Mouse (Mus musculus): ENCODE measurements around the gene Zbtb21. TPM values are rescaled to one million over a fixed set of nuclear protein-coding genes. Genes with fewer than 3 reads are reported as not detected.

The Zbtb21 gene
- polyA plus RNA-seq, 1 experiment: 11.1 TPM

DNA sequence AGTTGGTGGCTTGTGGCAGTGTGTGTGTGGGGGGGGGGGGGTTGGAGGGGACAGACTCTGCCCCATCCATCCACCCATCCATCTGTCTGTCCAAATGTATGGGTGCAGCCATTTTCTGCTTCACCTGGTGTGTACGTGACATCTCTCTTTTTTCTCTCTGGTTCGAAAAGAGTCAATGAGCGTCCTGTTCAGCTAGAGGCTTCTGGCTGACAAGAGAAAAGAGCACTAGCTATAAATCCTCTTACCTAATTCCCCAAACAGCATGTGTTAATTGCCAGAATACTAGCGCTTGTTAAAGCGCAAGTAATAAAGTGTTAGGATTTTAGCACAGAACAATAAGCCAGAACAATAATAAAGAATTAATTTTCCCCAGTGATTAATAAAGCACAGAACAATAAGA is 22.2 kb upstream of the Zbtb21 start:
- H3K4me1 ChIP-seq (ENCODE audit: control insufficient read depth, insufficient read depth, insufficient read length): no peaks in the 10 kb centered on the region
- DNase-seq (ENCODE audit: low read depth in 1 of 2, low spot score in 2 of 2): no peak
- H3K36me3 ChIP-seq (ENCODE audit: control insufficient read depth, insufficient read depth, low read length): no peaks in the 10 kb centered on the region
- TF ChIP-seq CTCF (IDR thresholded peaks at IDR 0.05; ENCODE audit: extremely low read depth, insufficient read depth, insufficient read length, insufficient replicate concordance) (no peak), POLR2A (IDR thresholded peaks at IDR 0.05; ENCODE audit: low read depth, low read length) (no peak)
- H3K4me3 ChIP-seq (ENCODE audit: extremely low read depth, insufficient read depth, insufficient read length): no peak overlapping the region
- H3K27ac ChIP-seq (ENCODE audit: insufficient read depth, low read length): no peak overlapping the region
- H3K27me3 ChIP-seq (ENCODE audit: control insufficient read depth, insufficient read depth, low read length): no peaks in the 10 kb centered on the region
- WGBS: 90% methylated on average over 5 of the region's 5 CpGs

- WGBS: 94% methylated on average over 1 of the region's 1 CpGs
Measured at GRCm38 (mm10) chr16:97981362-97981761, 18.9 kb upstream of the Zbtb21 start.

DNA sequence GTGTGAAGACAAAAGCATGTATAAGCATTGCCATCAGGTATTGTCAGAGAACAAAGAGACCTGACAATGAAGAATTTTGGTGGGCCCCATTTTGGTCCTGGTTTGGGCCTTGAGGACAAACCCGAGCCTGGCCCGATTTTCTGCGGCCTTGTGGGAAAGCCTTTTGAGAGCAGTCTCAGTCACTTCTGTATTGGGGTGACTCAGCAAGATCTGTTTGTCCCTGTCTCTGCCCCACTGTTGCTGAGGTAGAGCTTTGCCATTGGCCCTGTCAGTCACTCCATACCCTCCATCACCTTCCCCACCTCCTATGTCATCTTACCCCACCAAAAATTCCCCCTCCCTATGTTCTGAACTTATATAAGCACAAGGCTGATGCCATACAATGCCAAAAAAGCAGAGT is 15.3 kb upstream of the Zbtb21 start:
- DNase-seq (ENCODE audit: low read depth in 1 of 2, low spot score in 2 of 2): no peak
- no peaks in the 10 kb centered on the region for H3K4me1 ChIP-seq (ENCODE audit: control insufficient read depth, insufficient read depth, insufficient read length)
- H3K36me3 ChIP-seq (ENCODE audit: control insufficient read depth, insufficient read depth, low read length): no peaks in the 10 kb centered on the region
- H3K4me3 ChIP-seq (ENCODE audit: extremely low read depth, insufficient read depth, insufficient read length): no peak overlapping the region
- no peak for TF ChIP-seq CTCF (IDR thresholded peaks at IDR 0.05; ENCODE audit: extremely low read depth, insufficient read depth, insufficient read length, insufficient replicate concordance)
- no peak for TF ChIP-seq POLR2A (IDR thresholded peaks at IDR 0.05; ENCODE audit: low read depth, low read length)
- H3K27ac ChIP-seq (ENCODE audit: insufficient read depth, low read length): no peak overlapping the region
- H3K27me3 ChIP-seq (ENCODE audit: control insufficient read depth, insufficient read depth, low read length): no peaks in the 10 kb centered on the region
- WGBS: 70% methylated on average over 3 of the region's 3 CpGs

More at GRCm38 (mm10) chr16:97981362-97981761, 18.9 kb upstream of the Zbtb21 start:
- H3K27me3 ChIP-seq (ENCODE audit: control insufficient read depth, insufficient read depth, low read length): no peaks in the 10 kb centered on the region
- no peak overlapping the region for H3K27ac ChIP-seq (ENCODE audit: insufficient read depth, low read length)
- TF ChIP-seq CTCF (IDR thresholded peaks at IDR 0.05; ENCODE audit: extremely low read depth, insufficient read depth, insufficient read length, insufficient replicate concordance): no peak
- no peaks in the 10 kb centered on the region for H3K36me3 ChIP-seq (ENCODE audit: control insufficient read depth, insufficient read depth, low read length)
- no peak overlapping the region for H3K4me3 ChIP-seq (ENCODE audit: extremely low read depth, insufficient read depth, insufficient read length)
- no peak for DNase-seq (ENCODE audit: low read depth in 1 of 2, low spot score in 2 of 2)
- no peaks in the 10 kb centered on the region for H3K4me1 ChIP-seq (ENCODE audit: control insufficient read depth, insufficient read depth, insufficient read length)

GRCm38 (mm10) chr16:97977277-97977676 is 14.9 kb upstream of the Zbtb21 start:
- WGBS: 67% methylated on average over 1 of the region's 1 CpGs
- H3K27me3 ChIP-seq (ENCODE audit: control insufficient read depth, insufficient read depth, low read length): no peaks in the 10 kb centered on the region
- H3K36me3 ChIP-seq (ENCODE audit: control insufficient read depth, insufficient read depth, low read length): no peaks in the 10 kb centered on the region
- DNase-seq (ENCODE audit: low read depth in 1 of 2, low spot score in 2 of 2): no peak
- H3K4me3 ChIP-seq (ENCODE audit: extremely low read depth, insufficient read depth, insufficient read length): no peak overlapping the region
- H3K4me1 ChIP-seq (ENCODE audit: control insufficient read depth, insufficient read depth, insufficient read length): no peaks in the 10 kb centered on the region
- TF ChIP-seq POLR2A (IDR thresholded peaks at IDR 0.05; ENCODE audit: low read depth, low read length) (no peak), CTCF (IDR thresholded peaks at IDR 0.05; ENCODE audit: extremely low read depth, insufficient read depth, insufficient read length, insufficient replicate concordance) (no peak)
- H3K27ac ChIP-seq (ENCODE audit: insufficient read depth, low read length): no peak overlapping the region

DNA sequence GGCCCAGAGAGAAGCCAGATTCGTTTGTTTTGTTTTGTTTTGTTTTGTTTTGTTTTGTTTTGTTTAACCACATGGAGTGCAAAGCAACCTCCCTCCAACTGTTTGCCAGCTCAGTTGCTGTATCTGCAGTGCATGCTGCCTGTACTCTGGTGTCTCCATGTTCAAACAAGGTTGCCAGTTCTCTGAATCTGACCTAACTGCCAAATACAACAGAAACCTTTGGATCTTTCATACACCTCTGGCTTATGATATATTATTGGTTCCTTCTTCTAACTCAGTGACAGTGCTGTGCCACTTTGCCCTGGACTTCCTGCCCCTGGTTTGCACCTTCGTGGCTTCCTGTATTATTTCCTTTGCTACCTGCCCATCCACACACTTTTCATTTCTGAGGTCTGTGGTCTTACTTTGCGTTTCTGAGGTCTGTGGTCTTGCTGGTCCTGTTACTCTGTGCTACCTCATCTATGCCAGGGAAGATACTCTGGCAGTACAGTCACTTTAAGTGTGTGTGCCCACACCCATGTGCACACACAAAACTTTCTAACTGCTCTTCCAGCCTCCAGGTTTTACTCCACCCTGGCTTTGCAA is 1.6 kb upstream of the Zbtb21 start:
- Histone ChIP-seq H3K27ac (ENCODE audit: insufficient read depth, low read length) (no peak overlapping the region), H3K4me1 (ENCODE audit: control insufficient read depth, insufficient read depth, insufficient read length) (peaks cover 12% of the 10 kb centered on the region), H3K27me3 (ENCODE audit: control insufficient read depth, insufficient read depth, low read length) (no peaks in the 10 kb centered on the region), H3K4me3 (ENCODE audit: extremely low read depth, insufficient read depth, insufficient read length) (no peak overlapping the region), H3K36me3 (ENCODE audit: control insufficient read depth, insufficient read depth, low read length) (no peaks in the 10 kb centered on the region)
- no peak for TF ChIP-seq POLR2A (IDR thresholded peaks at IDR 0.05; ENCODE audit: low read depth, low read length)
- TF ChIP-seq CTCF (IDR thresholded peaks at IDR 0.05; ENCODE audit: extremely low read depth, insufficient read depth, insufficient read length, insufficient replicate concordance): no peak
- WGBS: 34% methylated on average over 3 of the region's 3 CpGs
- DNase-seq (ENCODE audit: low read depth in 1 of 2, low spot score in 2 of 2): no peak

DNA sequence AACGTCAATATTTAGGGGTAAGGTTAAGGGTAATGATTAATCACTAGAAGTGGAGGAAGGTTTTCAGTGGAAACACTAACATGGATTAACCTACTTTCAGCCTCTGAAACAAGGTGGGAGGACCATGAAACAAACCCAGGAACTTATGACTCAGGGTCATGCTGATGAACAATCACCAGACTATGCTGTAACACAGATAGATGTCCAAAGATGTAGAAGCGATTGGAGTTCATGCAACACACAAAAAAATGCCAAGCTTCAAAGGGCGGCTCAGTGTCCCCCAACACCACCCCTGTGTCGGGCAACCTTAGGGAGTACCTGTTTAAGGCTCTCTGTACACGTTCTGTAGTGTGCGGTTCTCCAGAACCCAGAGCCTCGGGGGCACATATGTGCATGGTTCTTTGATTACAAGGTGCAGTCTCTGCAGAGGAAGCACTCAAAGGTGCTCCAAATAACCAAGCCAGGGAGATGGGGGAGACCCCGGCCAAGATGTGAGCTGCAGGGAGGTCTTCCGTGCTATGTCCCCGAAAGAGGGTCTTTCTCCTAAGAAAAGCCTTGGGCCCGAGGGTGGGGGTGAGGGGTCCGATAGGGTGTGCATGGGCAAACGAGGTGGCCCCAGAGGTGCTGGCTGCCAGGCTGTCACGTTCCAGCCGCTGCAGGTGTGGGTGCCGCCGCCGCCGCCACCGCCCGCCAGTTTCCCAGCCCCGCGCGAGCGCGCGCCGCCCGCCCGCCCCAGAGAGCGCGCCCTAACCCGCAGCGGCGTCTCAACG is 856 bp downstream of the Zbtb21 start:
- peak overlapping the region; percentile 83 for H3K27ac ChIP-seq (ENCODE audit: insufficient read depth, low read length)
- H3K4me3 ChIP-seq (ENCODE audit: extremely low read depth, insufficient read depth, insufficient read length): peak overlapping the region; percentile 68
- H3K27me3 ChIP-seq (ENCODE audit: control insufficient read depth, insufficient read depth, low read length): no peaks in the 10 kb centered on the region
- WGBS: 6% methylated on average over 33 of the region's 36 CpGs
- no peaks in the 10 kb centered on the region for H3K36me3 ChIP-seq (ENCODE audit: control insufficient read depth, insufficient read depth, low read length)
- peaks cover 12% of the 10 kb centered on the region for H3K4me1 ChIP-seq (ENCODE audit: control insufficient read depth, insufficient read depth, insufficient read length)
- TF ChIP-seq CTCF (IDR thresholded peaks at IDR 0.05; ENCODE audit: extremely low read depth, insufficient read depth, insufficient read length, insufficient replicate concordance) (no peak), POLR2A (IDR thresholded peaks at IDR 0.05; ENCODE audit: low read depth, low read length) (no peak)
- no peak for DNase-seq (ENCODE audit: low read depth in 1 of 2, low spot score in 2 of 2)

DNA sequence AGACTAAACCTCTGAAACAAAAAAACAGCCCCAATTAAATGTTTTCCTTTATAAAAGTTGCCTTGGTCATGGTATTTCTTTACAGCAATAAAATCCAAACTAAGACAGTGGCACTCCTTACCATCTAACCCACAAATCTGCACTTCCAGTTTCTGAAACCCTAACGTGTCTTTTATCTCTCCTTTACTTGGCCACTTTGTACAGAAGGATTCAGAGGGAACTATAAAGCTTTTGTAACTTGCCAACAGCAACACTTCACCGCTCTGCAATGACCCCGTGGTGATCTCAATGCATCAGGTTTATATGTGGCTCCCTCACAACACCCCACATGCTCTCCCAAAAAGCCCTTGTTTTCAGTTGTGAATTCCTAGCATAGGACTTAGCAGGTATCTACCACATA is 2.1 kb downstream of the Zbtb21 start:
- Histone ChIP-seq H3K4me3 (ENCODE audit: extremely low read depth, insufficient read depth, insufficient read length) (no peak overlapping the region), H3K4me1 (ENCODE audit: control insufficient read depth, insufficient read depth, insufficient read length) (peaks cover 12% of the 10 kb centered on the region), H3K27me3 (ENCODE audit: control insufficient read depth, insufficient read depth, low read length) (no peaks in the 10 kb centered on the region), H3K27ac (ENCODE audit: insufficient read depth, low read length) (no peak overlapping the region), H3K36me3 (ENCODE audit: control insufficient read depth, insufficient read depth, low read length) (peaks cover 3% of the 10 kb centered on the region)
- WGBS: 83% methylated on average over 3 of the region's 3 CpGs
- no peak for DNase-seq (ENCODE audit: low read depth in 1 of 2, low spot score in 2 of 2)
- TF ChIP-seq CTCF (IDR thresholded peaks at IDR 0.05; ENCODE audit: extremely low read depth, insufficient read depth, insufficient read length, insufficient replicate concordance) (no peak), POLR2A (IDR thresholded peaks at IDR 0.05; ENCODE audit: low read depth, low read length) (no peak)
